ENCODE assay signal across 8 mouse cellular contexts in the genomic region with DNA sequence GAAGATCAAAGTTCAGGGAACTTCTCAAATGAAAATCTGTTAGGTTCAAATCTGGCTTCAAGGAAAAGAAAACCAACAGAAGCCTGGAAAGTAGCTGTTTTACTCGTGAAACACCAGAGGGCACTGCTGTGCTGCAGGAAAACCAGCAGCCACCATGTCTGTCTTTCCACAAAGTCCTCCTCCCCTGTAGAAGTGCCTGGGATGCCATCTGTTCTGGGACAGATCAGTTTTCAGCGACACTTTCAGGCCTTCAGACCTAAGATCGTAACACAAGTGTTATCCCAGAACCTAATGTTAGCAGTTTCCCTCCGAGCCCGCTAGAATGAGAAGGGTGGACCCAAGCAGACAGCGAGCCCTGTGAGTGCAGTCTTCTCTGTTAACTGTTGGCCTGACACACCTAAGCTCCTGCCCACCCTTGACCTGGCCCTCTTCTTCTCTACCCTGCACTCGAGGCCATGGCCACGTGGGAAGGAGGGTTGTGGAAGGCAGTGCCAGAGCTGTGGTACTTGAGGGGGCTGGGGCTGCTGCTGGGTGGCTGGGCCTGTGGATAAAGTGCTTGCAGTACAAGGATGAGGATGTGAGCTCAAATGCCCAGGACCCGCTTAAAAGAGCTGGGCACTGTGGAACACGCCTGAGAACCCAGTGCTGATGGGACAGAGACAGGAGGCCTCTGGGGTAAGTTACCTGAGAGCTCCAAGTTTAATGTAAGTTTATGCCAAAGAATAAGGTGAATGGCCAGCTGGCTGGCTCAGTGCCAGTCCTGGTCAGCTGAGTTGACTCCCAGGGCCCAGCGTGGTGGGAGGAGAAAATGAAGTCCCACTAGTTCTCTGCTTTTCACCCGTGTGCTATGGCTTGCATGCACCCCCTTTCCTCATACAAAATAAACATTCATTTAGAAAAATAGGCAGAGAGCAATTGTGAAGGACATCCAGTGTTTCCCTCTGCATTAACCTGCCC. TPM values are rescaled to one million over a fixed set of nuclear protein-coding genes. Genes with fewer than 3 reads are reported as not detected.
DNase-seq lines count a peak whose midpoint lies in the region; ATAC-seq lines count a peak whose summit lies in the region.
"Not testable (repeated sequence)": the region's sequence is repeated elsewhere in the genome, so short reads cannot be mapped to it uniquely, and the experiment has no call there.

No protein-coding gene starts in this region.

- H3K27ac ChIP-seq in liver, embryonic 15.5 days (replicated peaks), result peak overlapping the region; percentile 94; the same call in 1 of the 2 replicates

- WGBS in liver, embryonic 15.5 days (ENCODE audit: insufficient replicate concordance), result 46% methylated on average over 12 of the region's 12 CpGs

- not testable (repeated sequence) for H3K4me3 ChIP-seq in liver, embryonic 15.5 days (replicated peaks)

- not testable (repeated sequence) for H3K9ac ChIP-seq in liver, embryonic 15.5 days

- H3K4me1 ChIP-seq in liver, embryonic 15.5 days (replicated peaks), result peaks cover 59% of the 10 kb centered on the region

- H3K9me3 ChIP-seq in liver, embryonic 15.5 days (replicated peaks), result not testable (repeated sequence)

- intact Hi-C loops in heart, postnatal 36 days (cut with DNase I), result loop anchor here (1.0 to 10.0 kb wide), 5 partner anchors 26 to 352 kb away; a partner anchor contains a TSS

- H3K27me3 ChIP-seq in liver, embryonic 15.5 days, result not testable (repeated sequence)

- peak; percentile 27; the same call in 1 of the 2 replicates for ATAC-seq in erythroid progenitor cell, adult 5-6 weeks (replicated peaks; ENCODE audit: low FRiP score, poor library complexity, severe bottlenecking)
- not testable (repeated sequence) for ATAC-seq in liver, embryonic 15.5 days (ENCODE audit: insufficient read depth)

- DNase-seq in ES-CJ7 (ENCODE audit: low read depth, low spot score), result peak; percentile 77
- peak; percentile 61 for DNase-seq in c-Kit-positive CD71-positive TER-119-positive erythroid progenitor cells, embryonic 14.5 days (ENCODE audit: low spot score)
- peak; percentile 63 to 64 for DNase-seq in heart, postnatal 36 days
- DNase-seq in kidney, postnatal 4 days, result peak; percentile 62 to 75
- peak; percentile 59 for DNase-seq in neural tube, embryonic 10.5 days (ENCODE audit: extremely low spot score, low spot score)
- peak; percentile 65 for DNase-seq in telencephalon, adult 2 months (ENCODE audit: low read depth, low spot score)

- H3K36me3 ChIP-seq in liver, embryonic 15.5 days (replicated peaks), result peaks cover 87% of the 10 kb centered on the region

- not testable (repeated sequence) for H3K4me2 ChIP-seq in liver, embryonic 15.5 days

RNA-seq across cellular contexts. Expression of a gene that starts 22.9 kb away (rescaled TPM):
- 4.7 and 7.5 TPM in 2 replicates for total RNA-seq in erythroid progenitor cell, adult 5-6 weeks (2015; ENCODE audit: low replicate concordance)
- 4.2 and 11.9 TPM in 2 replicates for total RNA-seq in erythroid progenitor cell, adult 5-6 weeks (2017; ENCODE audit: low replicate concordance)
- total RNA-seq in heart, postnatal 36 days (2021), result 1 to 10 TPM; 1.9 to 2.6 TPM
- polyA plus RNA-seq in liver, embryonic 15.5 days (2015; fragmentation: Nextera tagmentation; extraction: Ambion mirVana), result 1.1 and 1.8 TPM in 2 replicates

RNA-seq across cellular contexts. Expression of a gene that starts 24.9 kb away (rescaled TPM):
- total RNA-seq in erythroid progenitor cell, adult 5-6 weeks (2015; ENCODE audit: low replicate concordance), result 82.9 and 109 TPM in 2 replicates
- total RNA-seq in erythroid progenitor cell, adult 5-6 weeks (2017; ENCODE audit: low replicate concordance), result 115 and 153 TPM in 2 replicates
- total RNA-seq in heart, postnatal 36 days (2021), result 1 to 10 TPM; 4.2 to 4.6 TPM
- 36.7 and 38.0 TPM in 2 replicates for polyA plus RNA-seq in liver, embryonic 15.5 days (2015; fragmentation: Nextera tagmentation; extraction: Ambion mirVana)

Comparison
In these comparisons a context has a peak if more than half of its experiments do, and no peak if none do; other contexts are left out.
1. RNA of a gene that starts 24.9 kb away (total RNA-seq): 82.9 to 153 TPM in erythroid progenitor cell, adult 5-6 weeks; 4.2 to 4.6 TPM in heart, postnatal 36 days; every median in the first group is over 10 times any median in the second.
2. Peak in every context shown above with its lines, with median percentiles within 50 percentile points of each other: DNase-seq.